Mouse (Mus musculus) bone marrow, adult 2 months (tissue): ENCODE results near the gene Acd. TPM values are rescaled to one million over a fixed set of nuclear protein-coding genes. Genes with fewer than 3 reads are reported as not detected.
A peak's percentile ranks its signal among the peaks of the same experiment; 100 is the strongest.

Experiments
- H3K27ac ChIP-seq: fragments of 200-500 bp; 2 replicates; pipeline ENCODE4 v1.5.1; 2012; ENCODE audit warnings: low read depth, mild to moderate bottlenecking, control low read depth, inconsistent platforms, low read length; ENCODE audit not compliant: control insufficient read depth, poor library complexity, insufficient read depth
- H3K4me1 ChIP-seq: fragments of 200-500 bp; 2 replicates; pipeline ENCODE4 v1.6.1; 2011; ENCODE audit warnings: low read length; ENCODE audit not compliant: control insufficient read depth, insufficient read depth
- H3K4me3 ChIP-seq: fragments of 200-500 bp; replicated peaks from 2 replicates; pipeline ENCODE3; 2011; ENCODE audit warnings: mild to moderate bottlenecking, low read depth, low read length, control low read depth; ENCODE audit not compliant: control insufficient read depth
- CTCF ChIP-seq: fragments of 200-500 bp; IDR thresholded peaks from 2 replicates; pipeline ENCODE4 v1.5.1; 2011; ENCODE audit warnings: low read length, control low read depth; ENCODE audit not compliant: control insufficient read depth, insufficient read depth
- POLR2A ChIP-seq: fragments of 200-500 bp; IDR thresholded peaks from 2 replicates; pipeline ENCODE4 v1.6.1; 2011; ENCODE audit warnings: low read depth, mild to moderate bottlenecking, control low read depth, low read length, borderline replicate concordance; ENCODE audit not compliant: control insufficient read depth
- WGBS: fragments of 180-500 bp; shearing (Covaris S2); methylation state at CpG from one replicate; pipeline ENCODE4 v1.1.7; 2018; 5-methylcytosine and 5-hydroxymethylcytosine counted together
- polyA plus RNA-seq: library from polyadenylated mRNA; stranded (reverse); fragments of >200 nt; gene quantifications from 2 replicates; pipeline ENCODE4 v1.2.4, GENCODE M21; 2011; ENCODE audit warnings: low replicate concordance; ENCODE audit not compliant: missing spikeins, insufficient read depth, insufficient read length

Gene Acd
- polyA plus RNA-seq, 1 experiment: 33.4 TPM

- no peak for TF ChIP-seq POLR2A
- no peak for TF ChIP-seq CTCF
- whole genome bisulfite sequencing: 84% methylated on average over 6 of the region's 6 CpGs
- H3K4me3 ChIP-seq: no peak overlapping the region
- H3K27ac ChIP-seq: no peak overlapping the region
- H3K4me1 ChIP-seq: peaks cover 7% of the 10 kb centered on the region; the same call in 1 of the 2 replicates
Observed at GRCm38 (mm10) chr8:105704955-105705354, 4.1 kb upstream of the Acd start.

- TF ChIP-seq CTCF: no peak
- TF ChIP-seq POLR2A: no peak
- WGBS: 94% methylated on average over 34 of the region's 34 CpGs
Observed at GRCm38 (mm10) chr8:105704146-105704812, 3.4 kb upstream of the Acd start.

GRCm38 (mm10) chr8:105702731-105703415 lies 2.0 kb upstream of the Acd start:
- Histone ChIP-seq H3K4me1 (peaks cover 6% of the 10 kb centered on the region; the same call in 1 of the 2 replicates), H3K27ac (no peak overlapping the region)
- 94% methylated on average over 24 of the region's 24 CpGs for WGBS

More at GRCm38 (mm10) chr8:105704146-105704812, 3.4 kb upstream of the Acd start:
- no peak overlapping the region for H3K4me3 ChIP-seq
- no peak overlapping the region for H3K27ac ChIP-seq
- peaks cover 7% of the 10 kb centered on the region; the same call in 1 of the 2 replicates for H3K4me1 ChIP-seq

GRCm38 (mm10) chr8:105702001-105702401 lies 1.1 kb upstream of the Acd start:
- TF ChIP-seq CTCF (no peak), POLR2A (no peak)
- Histone ChIP-seq H3K27ac (peak overlapping the region; percentile 7), H3K4me3 (peak overlapping the region; percentile 50), H3K4me1 (peaks cover 4% of the 10 kb centered on the region; the same call in 1 of the 2 replicates)
- WGBS: 86% methylated on average over 18 of the region's 18 CpGs

More at GRCm38 (mm10) chr8:105702731-105703415, 2.0 kb upstream of the Acd start:
- H3K4me3 ChIP-seq: no peak overlapping the region
- TF ChIP-seq POLR2A (no peak), CTCF (no peak)

- Histone ChIP-seq H3K4me3 (peak overlapping the region; percentile 89), H3K27ac (peak overlapping the region; percentile 80), H3K4me1 (peaks cover 1% of the 10 kb centered on the region; the same call in 1 of the 2 replicates)
- WGBS: under 1% methylated on average over 21 of the region's 21 CpGs
- TF ChIP-seq CTCF (no peak; the same call in 1 of the 2 replicates), POLR2A (no peak)
Observed at GRCm38 (mm10) chr8:105700566-105700965, 336 bp downstream of the Acd start.

GRCm38 (mm10) chr8:105699488-105700215 lies 1.2 kb downstream of the Acd start:
- TF ChIP-seq CTCF (no peak), POLR2A (no peak)
- no peak overlapping the region for H3K27ac ChIP-seq
- WGBS: 86% methylated on average over 11 of the region's 11 CpGs
- peaks cover 1% of the 10 kb centered on the region; the same call in 1 of the 2 replicates for H3K4me1 ChIP-seq
- H3K4me3 ChIP-seq: no peak overlapping the region

GRCm38 (mm10) chr8:105698734-105699133 lies 2.2 kb downstream of the Acd start:
- peaks cover 1% of the 10 kb centered on the region; the same call in 1 of the 2 replicates for H3K4me1 ChIP-seq
- TF ChIP-seq CTCF (no peak), POLR2A (no peak)
- no peak overlapping the region for H3K27ac ChIP-seq
- H3K4me3 ChIP-seq: no peak overlapping the region
- whole genome bisulfite sequencing: 88% methylated on average over 5 of the region's 5 CpGs
